Mouse (Mus musculus): ENCODE data around the gene Dnah9.
A peak's percentile ranks its signal among the peaks of the same experiment; 100 is the strongest.

Dnah9 gene

DNA sequence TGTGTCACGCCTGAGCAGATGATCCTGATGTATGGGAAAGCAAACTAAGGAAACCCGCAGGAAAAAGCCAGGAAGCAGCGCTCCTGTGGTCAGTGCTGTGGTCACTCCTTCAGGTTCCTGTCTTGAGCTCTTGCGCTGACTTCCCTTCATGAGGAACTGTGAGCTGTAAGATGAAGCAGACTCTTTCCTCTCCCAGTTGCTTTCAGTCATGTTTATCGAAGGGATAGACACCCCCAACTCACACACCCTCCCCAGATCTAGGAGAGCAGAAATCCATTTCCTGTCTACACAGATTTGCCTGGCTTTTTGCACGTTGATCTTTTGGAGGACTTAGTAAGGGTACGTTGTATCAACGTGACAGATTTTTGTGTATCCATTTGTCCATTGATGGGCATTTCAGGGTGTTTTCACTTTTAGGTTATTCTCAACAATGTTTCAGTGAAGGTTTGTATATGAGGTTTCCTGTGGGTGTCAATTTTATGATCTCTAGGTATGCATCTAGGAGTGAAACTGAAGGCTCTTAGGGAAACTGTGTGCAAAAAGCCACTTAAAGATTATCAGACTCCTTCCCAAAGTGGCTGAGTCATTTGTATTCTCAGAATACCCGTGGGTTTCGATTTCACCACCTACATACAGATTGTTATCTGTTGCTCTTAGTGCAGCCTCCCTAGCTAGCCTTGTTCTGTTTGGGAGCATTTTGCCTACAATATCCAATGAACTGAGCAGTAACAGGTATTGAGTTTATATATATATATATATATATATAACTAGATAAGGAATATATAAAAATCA is 373.7 kb downstream of the Dnah9 start:
- DNase-seq (ENCODE audit: low spot score), result no peak

GRCm38 (mm10) chr11:65788154-65788553 is 380.2 kb downstream of the Dnah9 start, which contains the start of gene Map2k4:
Map2k4 (minus strand) TSS chr11:65788297.
- peak; percentile 73 for DNase-seq (ENCODE audit: low spot score)

- DNase-seq (ENCODE audit: low spot score), result no peak
Observed at GRCm38 (mm10) chr11:65787421-65788151, 380.8 kb downstream of the Dnah9 start.

DNA sequence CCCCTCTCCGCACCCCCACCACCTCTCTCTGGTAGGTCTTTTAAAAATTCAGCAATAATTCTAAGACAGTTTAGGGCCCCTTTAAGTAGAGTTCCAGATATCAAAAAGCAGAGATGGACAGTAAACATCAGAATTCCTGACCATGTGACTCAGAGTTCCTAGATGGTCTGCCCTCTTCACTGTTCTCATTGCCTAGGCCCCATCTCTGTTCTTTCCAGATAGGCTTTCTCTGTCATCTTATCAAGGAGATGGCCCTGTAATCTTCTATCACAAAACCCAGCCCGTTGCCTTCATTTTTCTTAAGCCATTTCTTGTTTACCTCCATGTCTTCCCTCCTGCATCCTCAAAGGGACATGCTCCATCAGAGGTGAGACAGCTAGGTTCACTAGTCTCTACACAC is 382.2 kb downstream of the Dnah9 start:
- DNase-seq (ENCODE audit: low spot score), result no peak

DNA sequence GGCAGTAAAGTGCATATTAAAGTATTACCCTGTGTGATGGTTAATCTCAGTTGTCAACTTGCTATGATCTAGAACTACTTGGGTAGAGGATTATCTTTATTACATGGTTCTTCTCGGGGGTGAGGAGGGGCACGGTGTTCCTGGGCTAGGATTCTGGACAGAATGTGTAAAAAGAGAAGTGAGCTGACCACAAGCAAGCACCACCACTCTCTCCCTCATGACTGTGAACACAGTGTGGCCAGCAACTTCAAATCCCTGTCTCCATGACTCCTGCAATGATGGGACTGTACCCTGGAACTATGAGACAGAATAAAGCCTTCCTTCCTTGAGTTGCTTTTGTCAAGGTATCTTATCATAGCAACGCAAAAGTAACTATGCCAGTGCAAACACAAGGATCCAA is 386.8 kb downstream of the Dnah9 start:
- DNase-seq (ENCODE audit: low spot score), result no peak
